Mouse (Mus musculus): ENCODE measurements around the gene H2al1a.
"Not testable (repeated sequence)": the region's sequence is repeated elsewhere in the genome, so short reads cannot be mapped to it uniquely, and the experiment has no call there.

Gene H2al1a

GRCm38 (mm10) chrX:11298957-11299356 lies at the start of gene H2al1a:
TSS of gene H2al1a (plus strand) at chrX:11299257.
- CTCF ChIA-PET: not testable (repeated sequence)

- CTCF ChIA-PET: no interaction called here
Observed at GRCm38 (mm10) chrX:11250155-11250554, 48.9 kb upstream of the H2al1a start.

- CTCF ChIA-PET: no interaction called here
Observed at GRCm38 (mm10) chrX:11254062-11254461, 45.0 kb upstream of the H2al1a start.

GRCm38 (mm10) chrX:11254521-11255207 lies 44.4 kb upstream of the H2al1a start:
- CTCF ChIA-PET: no interaction called here

GRCm38 (mm10) chrX:11255564-11256360 lies 43.3 kb upstream of the H2al1a start:
- CTCF ChIA-PET: no interaction called here

GRCm38 (mm10) chrX:11264918-11265317 lies 34.1 kb upstream of the H2al1a start:
- CTCF ChIA-PET: no interaction called here

- CTCF ChIA-PET: no interaction called here
Observed at GRCm38 (mm10) chrX:11267791-11268190, 31.3 kb upstream of the H2al1a start.

GRCm38 (mm10) chrX:11269074-11269473 lies 30.0 kb upstream of the H2al1a start:
- CTCF ChIA-PET: no interaction called here

GRCm38 (mm10) chrX:11273190-11273589 lies 25.9 kb upstream of the H2al1a start:
- CTCF ChIA-PET: no interaction called here

- CTCF ChIA-PET: no interaction called here
Observed at GRCm38 (mm10) chrX:11277083-11277482, 22.0 kb upstream of the H2al1a start.

GRCm38 (mm10) chrX:11280741-11281140 lies 18.3 kb upstream of the H2al1a start:
- CTCF ChIA-PET: no interaction called here

GRCm38 (mm10) chrX:11288306-11288882 lies 10.7 kb upstream of the H2al1a start:
- CTCF ChIA-PET: no interaction called here

- CTCF ChIA-PET: no interaction called here
Observed at GRCm38 (mm10) chrX:11289244-11289643, 9.8 kb upstream of the H2al1a start.

GRCm38 (mm10) chrX:11302132-11302531 lies 3.1 kb downstream of the H2al1a start, which contains the start of gene H2al1b:
TSS of gene H2al1b (plus strand) at chrX:11302432.
- CTCF ChIA-PET: not testable (repeated sequence)

- CTCF ChIA-PET: not testable (repeated sequence)
Observed at GRCm38 (mm10) chrX:11305355-11305754, 6.3 kb downstream of the H2al1a start, which contains the start of gene H2al1c. TSS of gene H2al1c (plus strand) at chrX:11305655.

GRCm38 (mm10) chrX:11308524-11308923 lies 9.5 kb downstream of the H2al1a start, which contains the start of gene H2al1d:
TSS of gene H2al1d (plus strand) at chrX:11308824.
- CTCF ChIA-PET: not testable (repeated sequence)

- CTCF ChIA-PET: not testable (repeated sequence)
Observed at GRCm38 (mm10) chrX:11311634-11312033, 12.6 kb downstream of the H2al1a start, which contains the start of gene H2al1e. TSS of gene H2al1e (plus strand) at chrX:11311934.

GRCm38 (mm10) chrX:11314858-11315257 lies 15.8 kb downstream of the H2al1a start, which contains the start of gene H2al1f:
TSS of gene H2al1f (plus strand) at chrX:11315158.
- CTCF ChIA-PET: not testable (repeated sequence)

- CTCF ChIA-PET: not testable (repeated sequence)
Observed at GRCm38 (mm10) chrX:11317956-11318355, 18.9 kb downstream of the H2al1a start, which contains the start of gene H2al1g. TSS of gene H2al1g (plus strand) at chrX:11318256.

GRCm38 (mm10) chrX:11321192-11321591 lies 22.1 kb downstream of the H2al1a start, which contains the start of gene H2al1h:
TSS of gene H2al1h (plus strand) at chrX:11321492.
- CTCF ChIA-PET: not testable (repeated sequence)

GRCm38 (mm10) chrX:11324359-11324758 lies 25.3 kb downstream of the H2al1a start, which contains the start of gene H2al1i:
TSS of gene H2al1i (plus strand) at chrX:11324659.
- CTCF ChIA-PET: not testable (repeated sequence)

- CTCF ChIA-PET: not testable (repeated sequence)
Observed at GRCm38 (mm10) chrX:11327522-11327921, 28.5 kb downstream of the H2al1a start, which contains the start of gene H2al1j. TSS of gene H2al1j (plus strand) at chrX:11327822.

Measured in spleen, embryonic (tissue).